Mouse (Mus musculus) liver, adult 2 months (tissue): ENCODE results near the gene Jagn1. TPM values are rescaled to one million over a fixed set of nuclear protein-coding genes. Genes with fewer than 3 reads are reported as not detected.

Source experiments
- DNase-seq: peaks from one replicate; pipeline ENCODE4 v3.0.0-alpha.2; 2011; ENCODE audit warnings: low read depth, low spot score; ENCODE audit errors: extremely low read depth
- H3K27ac ChIP-seq: fragments of 200-500 bp; replicated peaks from 2 replicates; pipeline ENCODE4 v1.5.1; 2012; ENCODE audit warnings: low read depth, mild to moderate bottlenecking, control low read depth, inconsistent platforms, low read length; ENCODE audit not compliant: insufficient read depth
- H3K27me3 ChIP-seq: fragments of 200-500 bp; 2 replicates; pipeline ENCODE4 v1.6.1; 2012; ENCODE audit warnings: mild to moderate bottlenecking, moderate library complexity, low read length, inconsistent platforms; ENCODE audit not compliant: control insufficient read depth, insufficient read depth
- H3K36me3 ChIP-seq: fragments of 200-500 bp; 2 replicates; pipeline ENCODE4 v1.6.1; 2012; ENCODE audit warnings: low read length, inconsistent platforms; ENCODE audit not compliant: control insufficient read depth, insufficient read depth
- H3K4me1 ChIP-seq: fragments of 200-500 bp; 2 replicates; pipeline ENCODE4 v1.6.1; 2011; ENCODE audit warnings: low read length; ENCODE audit not compliant: control insufficient read depth, insufficient read depth
- H3K4me3 ChIP-seq: fragments of 200-500 bp; 2 replicates; pipeline ENCODE4 v1.5.1; 2011; ENCODE audit warnings: low read depth, mild to moderate bottlenecking, control low read depth, low read length, moderate library complexity; ENCODE audit not compliant: insufficient read depth
- H3K79me2 ChIP-seq: fragments of 200-500 bp; 2 replicates; pipeline ENCODE4 v1.6.1; 2012; ENCODE audit warnings: inconsistent platforms, mild to moderate bottlenecking, low read length, moderate library complexity; ENCODE audit not compliant: control insufficient read depth, insufficient read depth
- H3K9ac ChIP-seq: fragments of 200-500 bp; 2 replicates; pipeline ENCODE4 v1.6.1; 2012; ENCODE audit warnings: low read depth, mild to moderate bottlenecking, control low read depth, inconsistent platforms, low read length
- CTCF ChIP-seq: fragments of 200-500 bp; IDR thresholded peaks from 2 replicates; pipeline ENCODE4 v1.5.1; 2011; ENCODE audit warnings: low read depth, low read length, control low read depth
- POLR2A ChIP-seq: fragments of 200-500 bp; IDR thresholded peaks from 2 replicates; pipeline ENCODE4 v1.6.1; 2011; ENCODE audit warnings: low read length, control low read depth; ENCODE audit not compliant: insufficient read depth; ENCODE audit errors: extremely low read depth
- WGBS: fragments of 180-500 bp; shearing (Covaris S2); methylation state at CpG from one replicate; pipeline ENCODE4 v1.1.7; 2018; 5-methylcytosine and 5-hydroxymethylcytosine counted together
- polyA plus RNA-seq: library from polyadenylated mRNA; depleted of rRNA; stranded (reverse); fragments of >200 nt; gene quantifications from 2 replicates; pipeline ENCODE4 v1.2.3, GENCODE M21; 2012
- total RNA-seq: library from RNA; depleted of rRNA; stranded (reverse); fragments of >200 nt; gene quantifications from 2 replicates; pipeline ENCODE4 v1.2.3, GENCODE M21; 2014

Jagn1 gene
- total and polyA plus RNA-seq, 2 experiments: 20.2 to 61.5 TPM

- DNase-seq: peak; percentile 83
- TF ChIP-seq CTCF (no peak), POLR2A (no peak)
- Histone ChIP-seq H3K36me3 (no peaks in the 10 kb centered on the region), H3K4me3 (no peak overlapping the region), H3K79me2 (peaks cover 5% of the 10 kb centered on the region; the same call in 1 of the 2 replicates), H3K4me1 (peaks cover 18% of the 10 kb centered on the region), H3K9ac (no peak overlapping the region), H3K27ac (peak overlapping the region; percentile 89), H3K27me3 (no peaks in the 10 kb centered on the region)
- 35% methylated on average over 18 of the region's 18 CpGs for WGBS
These were observed 38.4 kb downstream of the Jagn1 start for GRCm38 (mm10) chr6:113480555-113481373.

GRCm38 (mm10) chr6:113482477-113483099 is 40.2 kb downstream of the Jagn1 start:
- Histone ChIP-seq H3K36me3 (no peaks in the 10 kb centered on the region), H3K4me1 (peaks cover 26% of the 10 kb centered on the region), H3K27me3 (no peaks in the 10 kb centered on the region), H3K79me2 (peaks cover 5% of the 10 kb centered on the region; the same call in 1 of the 2 replicates), H3K4me3 (peak overlapping the region; percentile 90), H3K27ac (peak overlapping the region; percentile 89), H3K9ac (peak overlapping the region; percentile 95)
- TF ChIP-seq CTCF (0 out of 2 replicates have a peak, but pooled peaks have one; percentile 21), POLR2A (0 out of 2 replicates have a peak, but pooled peaks have one; percentile 77)
- 1% methylated on average over 64 of the region's 65 CpGs for whole genome bisulfite sequencing
- DNase-seq: no peak

GRCm38 (mm10) chr6:113483100-113483615 is 40.8 kb downstream of the Jagn1 start, which contains the start of gene Creld1:
Gene Creld1, plus strand, starts transcription at chr6:113483297.
- Histone ChIP-seq H3K9ac (peak within 1 kb of the TSS; percentile 95), H3K4me1 (peaks cover 28% of the 10 kb centered on the region), H3K27ac (peak within 1 kb of the TSS; percentile 89), H3K36me3 (no peaks in the 10 kb centered on the region), H3K4me3 (peak within 1 kb of the TSS; percentile 90), H3K79me2 (peaks cover 5% of the 10 kb centered on the region; the same call in 1 of the 2 replicates), H3K27me3 (no peaks in the 10 kb centered on the region)
- WGBS: under 1% methylated on average over 26 of the region's 26 CpGs
- TF ChIP-seq POLR2A (no peak; the same call in 1 of the 2 replicates), CTCF (no peak)
- peak; percentile 96 for DNase-seq

GRCm38 (mm10) chr6:113483729-113484128 is 41.4 kb downstream of the Jagn1 start:
- Histone ChIP-seq H3K27me3 (no peaks in the 10 kb centered on the region), H3K9ac (peak overlapping the region; percentile 71), H3K79me2 (peaks cover 5% of the 10 kb centered on the region; the same call in 1 of the 2 replicates), H3K4me1 (peaks cover 28% of the 10 kb centered on the region), H3K4me3 (peak overlapping the region; percentile 63), H3K36me3 (peaks cover 3% of the 10 kb centered on the region; the same call in 1 of the 2 replicates), H3K27ac (peak overlapping the region; percentile 80)
- 4% methylated on average over 10 of the region's 10 CpGs for WGBS
- DNase-seq: no peak
- no peak for TF ChIP-seq POLR2A

- H3K4me1 ChIP-seq: peaks cover 14% of the 10 kb centered on the region
- TF ChIP-seq CTCF: no peak
- TF ChIP-seq POLR2A: no peak
- peak overlapping the region; percentile 4; the same call in 1 of the 2 replicates for H3K9ac ChIP-seq
- H3K36me3 ChIP-seq: peaks cover 12% of the 10 kb centered on the region; the same call in 1 of the 2 replicates
- no peaks in the 10 kb centered on the region for H3K27me3 ChIP-seq
- H3K27ac ChIP-seq: peak overlapping the region; percentile 78
- H3K4me3 ChIP-seq: no peak overlapping the region
- H3K79me2 ChIP-seq: peaks cover 5% of the 10 kb centered on the region; the same call in 1 of the 2 replicates
- 21% methylated on average over 7 of the region's 7 CpGs for WGBS
- peak; percentile 96 for DNase-seq
These were observed 44.8 kb downstream of the Jagn1 start for GRCm38 (mm10) chr6:113487125-113487576.
